In genomic region chr14:25614684-25615083, GRCm38 (mm10) we compare ENCODE assay signal across 12 mouse cellular contexts.
DNase-seq lines count a peak whose midpoint lies in the region; ATAC-seq lines count a peak whose summit lies in the region.
"Had no signal": no experiment of that assay in that cellular context is flagged by ENCODE, and none has a peak within 500 bp of the region (broad histone marks: within the 10 kb centered on the region; RNA-seq: fewer than 3 reads in every experiment).

No protein-coding gene starts in this region.

- H3K36me3 ChIP-seq in embryonic facial prominence, embryonic 13.5 days, result peaks cover 33% of the 10 kb centered on the region
- peaks cover 87% of the 10 kb centered on the region for H3K36me3 ChIP-seq in embryonic facial prominence, embryonic 10.5 days (replicated peaks)
- peaks cover 23% of the 10 kb centered on the region; the same call in 1 of the 2 replicates for H3K36me3 ChIP-seq in liver, embryonic 12.5 days

- H3K4me2 ChIP-seq in embryonic facial prominence, embryonic 13.5 days, result no peak overlapping the region
- H3K4me2 ChIP-seq in liver, embryonic 12.5 days, result no peak overlapping the region
- H3K4me2 ChIP-seq: midbrain, embryonic 12.5 days had no signal

- no peaks in the 10 kb centered on the region for H3K9me3 ChIP-seq in embryonic facial prominence, embryonic 13.5 days
- H3K9me3 ChIP-seq in embryonic facial prominence, embryonic 10.5 days, result no peaks in the 10 kb centered on the region
- H3K9me3 ChIP-seq in liver, embryonic 12.5 days (replicated peaks), result no peaks in the 10 kb centered on the region
- H3K9me3 ChIP-seq: midbrain, embryonic 12.5 days had no signal

- no peaks in the 10 kb centered on the region for H3K27me3 ChIP-seq in embryonic facial prominence, embryonic 13.5 days
- H3K27me3 ChIP-seq in embryonic facial prominence, embryonic 10.5 days (replicated peaks; ENCODE audit: low read depth, poor library complexity, severe bottlenecking), result no peaks in the 10 kb centered on the region
- no peaks in the 10 kb centered on the region for H3K27me3 ChIP-seq in liver, embryonic 12.5 days (replicated peaks)
- H3K27me3 ChIP-seq: midbrain, embryonic 12.5 days had no signal

- H3K9ac ChIP-seq in embryonic facial prominence, embryonic 13.5 days, result no peak overlapping the region
- H3K9ac ChIP-seq in liver, embryonic 12.5 days, result no peak overlapping the region
- H3K9ac ChIP-seq: forebrain, postnatal 0 days; midbrain, embryonic 12.5 days had no signal

- WGBS in embryonic facial prominence, embryonic 13.5 days, result 74% methylated on average over 5 of the region's 5 CpGs
- 83% methylated on average over 5 of the region's 5 CpGs for WGBS in embryonic facial prominence, embryonic 10.5 days
- 38% methylated on average over 5 of the region's 5 CpGs for WGBS in liver, embryonic 12.5 days (ENCODE audit: insufficient replicate concordance)

- no peak overlapping the region for H3K4me3 ChIP-seq in embryonic facial prominence, embryonic 13.5 days
- H3K4me3 ChIP-seq in embryonic facial prominence, embryonic 10.5 days, result no peak overlapping the region
- no peak overlapping the region for H3K4me3 ChIP-seq in liver, embryonic 12.5 days
- H3K4me3 ChIP-seq: midbrain, embryonic 12.5 days had no signal

- peaks cover 76% of the 10 kb centered on the region for H3K4me1 ChIP-seq in embryonic facial prominence, embryonic 13.5 days
- H3K4me1 ChIP-seq in embryonic facial prominence, embryonic 10.5 days, result peaks cover 77% of the 10 kb centered on the region
- peaks cover 58% of the 10 kb centered on the region for H3K4me1 ChIP-seq in liver, embryonic 12.5 days

- no peak for ATAC-seq in embryonic facial prominence, embryonic 13.5 days (ENCODE audit: insufficient number of reproducible peaks, insufficient read depth, low FRiP score, low TSS enrichment, low read depth)
- ATAC-seq in liver, embryonic 12.5 days, result no peak
- peak; percentile 46 for ATAC-seq in monocyte, adult 5-6 weeks (replicated peaks; ENCODE audit: insufficient number of reproducible peaks, low FRiP score, low TSS enrichment, poor library complexity, severe bottlenecking)
- ATAC-seq: forebrain, postnatal 0 days had no signal

- DNase-seq in embryonic facial prominence, embryonic 10.5 days (ENCODE audit: low spot score), result no peak
- DNase-seq in liver (no peak), MN1 (ENCODE audit: low spot score) (no peak)
- DNase-seq in kidney, postnatal 14 days, result peak; percentile 55
- no peak for DNase-seq in cerebellum, adult 8-10 months
- DNase-seq: cerebellum, postnatal 36 days; forebrain, postnatal 0 days; right cerebral cortex, postnatal 25 days had no signal

- 0 out of 2 replicates have a peak overlapping the region, but pooled peaks have one; percentile 8 for H3K27ac ChIP-seq in embryonic facial prominence, embryonic 13.5 days
- no peak overlapping the region for H3K27ac ChIP-seq in embryonic facial prominence, embryonic 10.5 days (replicated peaks)
- H3K27ac ChIP-seq in liver, embryonic 12.5 days, result 0 out of 2 replicates have a peak overlapping the region, but pooled peaks have one; percentile 2
